Mouse (Mus musculus): ENCODE measurements at regions not wholly inside any gene's neighbourhood (a gene's known extent, or its start where the extent isn't known, plus 50 kb on each side); places are given as distances from the start of the nearest gene placed in this dataset.

GRCm38 (mm10) chr12:69456746-69457145 lies 84.5 kb upstream of the Gm9887 start:
- TF ChIP-seq CTCF (IDR thresholded peaks at IDR 0.05; ENCODE audit: low read depth, low read length) (no peak), POLR2A (IDR thresholded peaks at IDR 0.05; ENCODE audit: borderline replicate concordance, low read depth, low read length) (no peak)

Data from bone marrow macrophage, adult 2 months (primary cell).